Mouse (Mus musculus) small intestine, adult 2 months (tissue): ENCODE data around the gene Dnaic1.

Source experiments
- CTCF ChIP-seq: fragments of 200-500 bp; IDR thresholded peaks from 2 replicates; pipeline ENCODE4 v1.5.1; 2012; ENCODE audit warnings: low read depth, mild to moderate bottlenecking, control low read depth, inconsistent platforms, low read length, moderate library complexity, mixed read lengths; ENCODE audit not compliant: insufficient replicate concordance, insufficient read length; ENCODE audit errors: extremely low read depth
- POLR2A ChIP-seq: fragments of 200-500 bp; IDR thresholded peaks from 2 replicates; pipeline ENCODE4 v1.6.1; 2012; ENCODE audit warnings: low read depth, mild to moderate bottlenecking, control low read depth, inconsistent platforms, low read length, moderate library complexity

DNA sequence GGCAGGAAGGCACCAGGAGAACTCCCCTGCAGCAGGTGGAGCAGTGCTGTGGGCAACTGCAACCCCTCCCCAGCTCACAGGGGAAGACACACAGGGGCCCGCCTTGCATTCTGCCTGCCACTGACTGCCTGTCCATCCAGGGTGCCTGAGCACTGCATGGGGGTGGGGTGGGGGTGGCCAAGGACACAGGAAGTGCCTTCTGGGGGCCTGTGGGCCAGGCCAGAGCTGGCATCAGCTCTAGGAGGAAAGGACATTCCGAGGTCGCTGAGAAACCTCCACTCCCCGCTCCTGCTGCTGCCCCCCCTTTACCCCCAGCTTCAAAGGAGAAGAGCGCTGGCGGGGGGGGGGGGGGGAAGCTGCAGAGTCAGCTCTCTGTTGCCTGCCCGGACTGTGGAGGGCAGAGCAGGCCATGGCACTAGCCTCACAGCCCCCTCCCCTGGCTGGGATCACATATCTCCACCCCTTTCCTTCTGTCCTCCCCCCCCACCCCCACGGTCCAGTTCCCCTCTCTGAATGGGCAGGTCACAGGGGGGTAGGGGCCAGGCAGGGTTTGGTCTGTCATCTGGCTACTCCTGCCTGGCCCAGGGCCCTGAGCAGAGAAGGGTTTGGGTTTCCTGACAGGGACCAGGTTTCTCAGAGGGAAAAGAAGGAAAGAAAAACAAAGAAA lies 95.6 kb downstream of the Dnaic1 start:
- TF ChIP-seq CTCF (no peak), POLR2A (no peak)
